Mouse (Mus musculus): ENCODE data around the gene Acyp2. TPM values are rescaled to one million over a fixed set of nuclear protein-coding genes. Genes with fewer than 3 reads are reported as not detected.

Acyp2 gene
- polyA plus RNA-seq, 1 experiment: 4.8 TPM

DNA sequence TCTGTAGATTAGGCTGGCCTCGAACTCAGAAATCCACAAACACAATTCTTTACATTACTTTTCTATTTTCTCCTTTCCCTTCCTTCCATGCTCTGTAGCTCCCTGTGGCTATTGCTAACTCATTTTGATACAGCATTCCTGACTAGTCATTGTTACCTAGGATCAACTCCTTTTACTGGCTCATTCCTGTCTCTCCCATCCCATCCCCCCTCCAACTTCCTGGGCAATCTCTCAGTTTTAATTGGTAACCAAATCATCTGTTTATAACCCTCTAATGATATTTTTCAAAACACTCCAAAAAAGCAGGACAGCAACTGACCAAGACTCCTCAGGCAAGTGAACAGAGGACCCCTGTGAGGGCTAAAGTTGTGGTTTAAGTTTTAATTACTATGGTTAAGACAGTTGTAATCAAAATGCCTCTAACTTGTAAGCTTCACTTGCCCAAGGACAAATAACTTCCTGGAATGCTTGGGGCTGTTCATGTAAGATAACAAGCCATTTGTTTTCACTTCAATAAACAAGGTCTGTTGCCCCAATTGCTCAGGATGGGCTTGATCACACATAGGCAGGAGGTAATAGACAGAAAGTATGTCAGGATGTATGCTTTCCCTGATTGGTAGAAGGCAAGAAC is 35.4 kb downstream of the Acyp2 start:
- no peaks in the 10 kb centered on the region for H3K36me3 ChIP-seq (ENCODE audit: control insufficient read depth, insufficient read depth)
- H3K27me3 ChIP-seq (ENCODE audit: control insufficient read depth, insufficient read depth, insufficient read length): no peaks in the 10 kb centered on the region
- H3K4me3 ChIP-seq (ENCODE audit: insufficient read depth, poor library complexity, severe bottlenecking): no peak overlapping the region
- H3K79me2 ChIP-seq (ENCODE audit: control insufficient read depth, insufficient read depth): no peaks in the 10 kb centered on the region
- TF ChIP-seq CTCF (IDR thresholded peaks at IDR 0.05; ENCODE audit: control insufficient read depth, insufficient read depth, insufficient read length): no peak
- no peak for TF ChIP-seq CEBPB (IDR thresholded peaks at IDR 0.05; ENCODE audit: low read depth)
- H3K79me3 ChIP-seq (ENCODE audit: low read depth): no peaks in the 10 kb centered on the region
- H3ac ChIP-seq (ENCODE audit: control insufficient read depth, insufficient read length, low read depth): no peak overlapping the region

GRCm38 (mm10) chr11:30612699-30613098 is 36.7 kb downstream of the Acyp2 start:
- H3K27me3 ChIP-seq (ENCODE audit: control insufficient read depth, insufficient read depth, insufficient read length): no peaks in the 10 kb centered on the region
- no peak overlapping the region for H3ac ChIP-seq (ENCODE audit: control insufficient read depth, insufficient read length, low read depth)
- no peaks in the 10 kb centered on the region for H3K79me2 ChIP-seq (ENCODE audit: control insufficient read depth, insufficient read depth)
- no peaks in the 10 kb centered on the region for H3K36me3 ChIP-seq (ENCODE audit: control insufficient read depth, insufficient read depth)
- TF ChIP-seq MAX (IDR thresholded peaks at IDR 0.05): no peak
- TF ChIP-seq MYOG (IDR thresholded peaks at IDR 0.05; ENCODE audit: control insufficient read depth, extremely low read depth, insufficient read length): no peak
- no peak for TF ChIP-seq CTCF (IDR thresholded peaks at IDR 0.05; ENCODE audit: control insufficient read depth, insufficient read depth, insufficient read length)
- no peak for TF ChIP-seq CEBPB (IDR thresholded peaks at IDR 0.05; ENCODE audit: low read depth)
- TF ChIP-seq MYOD1 (IDR thresholded peaks at IDR 0.05; ENCODE audit: control insufficient read depth, insufficient read length, low read depth): no peak
- TF ChIP-seq USF1 (IDR thresholded peaks at IDR 0.05; ENCODE audit: low read depth): no peak
- TF ChIP-seq FOSL1 (IDR thresholded peaks at IDR 0.05; ENCODE audit: insufficient read depth, low read length, poor library complexity, severe bottlenecking): no peak
- H3K79me3 ChIP-seq (ENCODE audit: low read depth): no peaks in the 10 kb centered on the region
- no peak overlapping the region for H3K4me3 ChIP-seq (ENCODE audit: insufficient read depth, poor library complexity, severe bottlenecking)

- Histone ChIP-seq H3K36me3 (ENCODE audit: control insufficient read depth, insufficient read depth) (no peaks in the 10 kb centered on the region), H3K27me3 (ENCODE audit: control insufficient read depth, insufficient read depth, insufficient read length) (no peaks in the 10 kb centered on the region), H3K79me2 (ENCODE audit: control insufficient read depth, insufficient read depth) (no peaks in the 10 kb centered on the region), H3K79me3 (ENCODE audit: low read depth) (no peaks in the 10 kb centered on the region), H3ac (ENCODE audit: control insufficient read depth, insufficient read length, low read depth) (no peak overlapping the region), H3K4me3 (ENCODE audit: insufficient read depth, poor library complexity, severe bottlenecking) (no peak overlapping the region)
- TF ChIP-seq CTCF (IDR thresholded peaks at IDR 0.05; ENCODE audit: control insufficient read depth, insufficient read depth, insufficient read length) (no peak), MYOG (IDR thresholded peaks at IDR 0.05; ENCODE audit: control insufficient read depth, extremely low read depth, insufficient read length) (no peak), CEBPB (IDR thresholded peaks at IDR 0.05; ENCODE audit: low read depth) (no peak), FOSL1 (IDR thresholded peaks at IDR 0.05; ENCODE audit: insufficient read depth, low read length, poor library complexity, severe bottlenecking) (no peak), USF1 (IDR thresholded peaks at IDR 0.05; ENCODE audit: low read depth) (no peak), MAX (IDR thresholded peaks at IDR 0.05) (no peak)
Measured at GRCm38 (mm10) chr11:30609247-30609646, 40.1 kb downstream of the Acyp2 start.

- H3K4me3 ChIP-seq (ENCODE audit: insufficient read depth, poor library complexity, severe bottlenecking): no peak overlapping the region
- H3K36me3 ChIP-seq (ENCODE audit: control insufficient read depth, insufficient read depth): no peaks in the 10 kb centered on the region
- H3K79me2 ChIP-seq (ENCODE audit: control insufficient read depth, insufficient read depth): no peaks in the 10 kb centered on the region
- no peak for TF ChIP-seq FOSL1 (IDR thresholded peaks at IDR 0.05; ENCODE audit: insufficient read depth, low read length, poor library complexity, severe bottlenecking)
- TF ChIP-seq USF1 (IDR thresholded peaks at IDR 0.05; ENCODE audit: low read depth): no peak
- TF ChIP-seq MAX (IDR thresholded peaks at IDR 0.05): no peak
- TF ChIP-seq CTCF (IDR thresholded peaks at IDR 0.05; ENCODE audit: control insufficient read depth, insufficient read depth, insufficient read length): no peak
- TF ChIP-seq CEBPB (IDR thresholded peaks at IDR 0.05; ENCODE audit: low read depth): no peak
- no peak for TF ChIP-seq MYOG (IDR thresholded peaks at IDR 0.05; ENCODE audit: control insufficient read depth, extremely low read depth, insufficient read length)
- TF ChIP-seq MYOD1 (IDR thresholded peaks at IDR 0.05; ENCODE audit: control insufficient read depth, insufficient read length, low read depth): no peak
- H3ac ChIP-seq (ENCODE audit: control insufficient read depth, insufficient read length, low read depth): no peak overlapping the region
- H3K79me3 ChIP-seq (ENCODE audit: low read depth): no peaks in the 10 kb centered on the region
- H3K27me3 ChIP-seq (ENCODE audit: control insufficient read depth, insufficient read depth, insufficient read length): no peaks in the 10 kb centered on the region
Measured at GRCm38 (mm10) chr11:30607587-30608518, 41.5 kb downstream of the Acyp2 start.

DNA sequence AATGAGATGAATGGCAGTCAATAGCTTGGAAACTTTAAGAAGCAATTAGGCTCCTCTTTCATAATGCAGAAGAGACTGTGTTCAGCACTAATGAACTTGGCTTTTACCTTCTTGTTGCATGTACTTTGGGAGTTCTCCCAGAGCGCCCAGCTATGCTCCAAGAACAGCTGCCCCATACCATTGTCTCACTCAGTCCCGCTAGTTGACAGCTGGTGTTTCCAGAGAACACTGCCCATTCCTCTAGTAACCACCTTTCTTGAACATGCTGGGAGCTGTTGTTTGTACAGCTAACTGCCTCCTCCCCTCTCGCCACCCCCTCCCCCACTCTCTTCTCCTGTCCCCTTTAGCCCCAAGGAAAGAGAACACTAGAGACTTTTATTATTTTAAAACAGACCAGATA is 52.1 kb downstream of the Acyp2 start:
- H3ac ChIP-seq (ENCODE audit: control insufficient read depth, insufficient read length, low read depth): no peak overlapping the region
- H3K4me3 ChIP-seq (ENCODE audit: insufficient read depth, poor library complexity, severe bottlenecking): no peak overlapping the region
- H3K27me3 ChIP-seq (ENCODE audit: control insufficient read depth, insufficient read depth, insufficient read length): no peaks in the 10 kb centered on the region
- no peaks in the 10 kb centered on the region for H3K79me3 ChIP-seq (ENCODE audit: low read depth)
- H3K36me3 ChIP-seq (ENCODE audit: control insufficient read depth, insufficient read depth): no peaks in the 10 kb centered on the region
- H3K79me2 ChIP-seq (ENCODE audit: control insufficient read depth, insufficient read depth): no peaks in the 10 kb centered on the region
- TF ChIP-seq MYOD1 (IDR thresholded peaks at IDR 0.05; ENCODE audit: control insufficient read depth, insufficient read length, low read depth): no peak
- TF ChIP-seq FOSL1 (IDR thresholded peaks at IDR 0.05; ENCODE audit: insufficient read depth, low read length, poor library complexity, severe bottlenecking): no peak
- TF ChIP-seq MAX (IDR thresholded peaks at IDR 0.05): no peak
- TF ChIP-seq MYOG (IDR thresholded peaks at IDR 0.05; ENCODE audit: control insufficient read depth, extremely low read depth, insufficient read length): no peak
- TF ChIP-seq CTCF (IDR thresholded peaks at IDR 0.05; ENCODE audit: control insufficient read depth, insufficient read depth, insufficient read length): no peak
- TF ChIP-seq CEBPB (IDR thresholded peaks at IDR 0.05; ENCODE audit: low read depth): no peak
- no peak for TF ChIP-seq USF1 (IDR thresholded peaks at IDR 0.05; ENCODE audit: low read depth)
